Mouse (Mus musculus): ENCODE results near the gene Ipmk.

Ipmk gene

GRCm38 (mm10) chr10:71340195-71340594 lies 7.4 kb upstream of the Ipmk start:
- DNase-seq (ENCODE audit: low spot score in 2 of 2) = no peak

- DNase-seq (ENCODE audit: low spot score in 2 of 2) = no peak
These were observed 6.3 kb upstream of the Ipmk start for GRCm38 (mm10) chr10:71341290-71341689.

- DNase-seq (ENCODE audit: low spot score in 2 of 2) = no peak
These were observed 5.3 kb upstream of the Ipmk start for GRCm38 (mm10) chr10:71342030-71342805.

- no peak for DNase-seq (ENCODE audit: low spot score in 2 of 2)
These were observed 4.4 kb upstream of the Ipmk start for GRCm38 (mm10) chr10:71343130-71343529.

GRCm38 (mm10) chr10:71343567-71344265 lies 3.8 kb upstream of the Ipmk start:
- no peak for DNase-seq (ENCODE audit: low spot score in 2 of 2)

GRCm38 (mm10) chr10:71344579-71345143 lies 2.9 kb upstream of the Ipmk start, which contains the start of gene Cisd1:
TSS of gene Cisd1 (minus strand) at chr10:71344954.
- DNase-seq (ENCODE audit: low spot score in 2 of 2) = peak; percentile 91

GRCm38 (mm10) chr10:71346106-71346505 lies 1.5 kb upstream of the Ipmk start:
- no peak for DNase-seq (ENCODE audit: low spot score in 2 of 2)

GRCm38 (mm10) chr10:71346722-71347508 lies 648 bp upstream of the Ipmk start:
- DNase-seq (ENCODE audit: low spot score in 2 of 2) = no peak

GRCm38 (mm10) chr10:71347964-71348636 lies 537 bp downstream of the Ipmk start:
- peak in 1 of 2 experiments; percentile 37 for DNase-seq (ENCODE audit: low spot score in 2 of 2)

- no peak for DNase-seq (ENCODE audit: low spot score in 2 of 2)
These were observed 1.2 kb downstream of the Ipmk start for GRCm38 (mm10) chr10:71348637-71349280.

GRCm38 (mm10) chr10:71349290-71349689 lies 1.7 kb downstream of the Ipmk start:
- DNase-seq (ENCODE audit: low spot score in 2 of 2) = no peak

GRCm38 (mm10) chr10:71351301-71351700 lies 3.7 kb downstream of the Ipmk start:
- DNase-seq (ENCODE audit: low spot score in 2 of 2) = no peak

- no peak for DNase-seq (ENCODE audit: low spot score in 2 of 2)
These were observed 6.3 kb downstream of the Ipmk start for GRCm38 (mm10) chr10:71353850-71354249.

- DNase-seq (ENCODE audit: low spot score in 2 of 2) = no peak
These were observed 7.4 kb downstream of the Ipmk start for GRCm38 (mm10) chr10:71354947-71355346.

- no peak for DNase-seq (ENCODE audit: low spot score in 2 of 2)
These were observed 13.5 kb downstream of the Ipmk start for GRCm38 (mm10) chr10:71361044-71361443.

- no peak for DNase-seq (ENCODE audit: low spot score in 2 of 2)
These were observed 14.4 kb downstream of the Ipmk start for GRCm38 (mm10) chr10:71361836-71362562.

GRCm38 (mm10) chr10:71363440-71363839 lies 15.9 kb downstream of the Ipmk start:
- DNase-seq (ENCODE audit: low spot score in 2 of 2) = no peak

GRCm38 (mm10) chr10:71363858-71364257 lies 16.3 kb downstream of the Ipmk start:
- no peak for DNase-seq (ENCODE audit: low spot score in 2 of 2)

GRCm38 (mm10) chr10:71368128-71368940 lies 20.8 kb downstream of the Ipmk start:
- peak in 1 of 2 experiments; percentile 45 for DNase-seq (ENCODE audit: low spot score in 2 of 2)

Data from right cerebral cortex, adult 2 months (tissue).